Mouse (Mus musculus): ENCODE results near the gene Zfp217.

GRCm38 (mm10) chr2:170129923-170130779 is 17.8 kb downstream of the Zfp217 start:
- no peak for TF ChIP-seq CTCF (IDR thresholded peaks at IDR 0.05; ENCODE audit: low read depth)
- no peak for TF ChIP-seq EP300 (IDR thresholded peaks at IDR 0.05; ENCODE audit: low read depth)

Data from heart, postnatal 0 days (tissue).